Mouse (Mus musculus): Measurements from ENCODE around the gene Car6.

DNA sequence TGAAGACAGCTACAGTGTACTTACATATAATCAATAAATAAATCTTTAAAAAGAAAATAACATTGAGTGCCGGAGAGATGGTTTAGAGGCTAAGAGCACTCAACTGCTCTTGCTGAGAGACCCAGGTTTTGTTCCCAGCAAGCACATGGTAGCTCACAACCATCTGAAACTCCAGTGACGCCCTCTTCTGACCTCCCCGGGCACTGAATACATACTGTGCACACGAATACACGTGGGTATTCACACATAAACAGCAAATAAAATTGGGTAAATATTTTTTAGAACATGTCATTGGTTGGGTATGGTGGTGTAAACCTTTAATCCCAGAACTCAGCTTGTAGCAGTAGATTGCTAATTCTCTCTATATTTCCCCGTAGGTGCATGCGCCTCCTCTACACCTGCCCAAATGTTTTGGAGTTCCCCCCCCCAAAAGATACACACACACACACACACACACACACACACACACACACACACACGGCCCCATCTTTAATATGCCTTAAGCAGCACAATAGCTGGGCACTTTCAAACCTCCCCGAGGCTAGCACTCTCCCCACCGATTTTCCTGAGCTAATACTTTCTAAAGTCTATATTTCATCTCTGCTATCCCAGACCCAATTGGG lies 10.9 kb upstream of the Car6 start:
- TF ChIP-seq CTCF (IDR thresholded peaks at IDR 0.05; ENCODE audit: low read depth) (0 out of 2 replicates have a peak, but pooled peaks have one; percentile 2), EP300 (IDR thresholded peaks at IDR 0.05; ENCODE audit: low read depth) (no peak)
